Mouse (Mus musculus): ENCODE measurements around the gene Hrh2. TPM values are rescaled to one million over a fixed set of nuclear protein-coding genes. Genes with fewer than 3 reads are reported as not detected.

Hrh2 gene
- polyA plus RNA-seq, 1 experiment from 2014 or later, result 0.12 TPM

DNA sequence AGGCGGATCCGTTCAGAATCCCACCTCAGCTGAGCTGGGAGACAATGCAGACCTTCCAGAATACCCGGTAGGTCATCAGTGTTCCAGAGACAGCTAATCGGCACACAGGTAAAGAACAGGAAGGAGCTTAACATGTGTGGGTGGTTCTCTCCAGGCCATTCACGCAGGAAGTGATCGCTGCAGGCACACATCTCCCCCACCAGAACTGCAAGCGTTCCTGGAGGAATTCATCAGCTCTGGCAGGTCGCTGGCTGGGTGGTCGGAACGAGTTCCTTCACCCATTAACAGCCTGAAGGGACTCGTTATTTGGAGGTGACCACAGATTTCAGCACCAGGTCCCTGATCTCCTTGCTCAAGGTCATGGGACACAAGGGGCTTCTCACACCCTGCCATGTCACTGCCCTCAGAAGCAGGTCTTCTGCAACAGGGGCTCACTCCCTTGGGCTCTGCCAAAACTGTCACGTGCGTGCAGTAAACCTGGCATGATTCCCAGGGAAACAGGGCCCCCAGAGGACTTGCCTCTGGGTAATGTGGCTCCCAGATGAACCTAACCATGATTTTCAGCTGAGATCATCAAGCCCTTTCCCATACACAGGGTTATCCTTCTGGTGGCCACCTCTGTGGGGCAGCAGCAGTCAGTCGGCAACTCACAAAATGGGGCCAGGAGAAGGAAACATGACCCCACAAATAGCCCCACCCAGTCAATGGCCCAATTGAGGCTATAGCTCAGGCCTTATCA lies 46.8 kb downstream of the Hrh2 start:
- ATAC-seq (replicated peaks; ENCODE audit: extremely low read depth, insufficient read depth, low FRiP score), result peak; percentile 84
- H3K36me3 ChIP-seq (ENCODE audit: control insufficient read depth, insufficient read depth), result no peaks in the 10 kb centered on the region
- no peaks in the 10 kb centered on the region for H3K9me3 ChIP-seq (replicated peaks; ENCODE audit: control insufficient read depth, low read length)
- peak overlapping the region; percentile 39 for H3K4me2 ChIP-seq (ENCODE audit: low read depth, low read length)
- H3K27ac ChIP-seq (ENCODE audit: low read length), result peak overlapping the region; percentile 21; the same call in 1 of the 2 replicates
- no peak overlapping the region for H3K4me3 ChIP-seq (ENCODE audit: low read length)
- no peaks in the 10 kb centered on the region for H3K4me1 ChIP-seq (ENCODE audit: control insufficient read depth, insufficient read depth, low read length)
- no peaks in the 10 kb centered on the region for H3K27me3 ChIP-seq (ENCODE audit: control insufficient read depth, insufficient read depth, low read length)
- H3K9ac ChIP-seq (ENCODE audit: low read length), result no peak overlapping the region
- 22% methylated on average over 14 of the region's 14 CpGs for WGBS

DNA sequence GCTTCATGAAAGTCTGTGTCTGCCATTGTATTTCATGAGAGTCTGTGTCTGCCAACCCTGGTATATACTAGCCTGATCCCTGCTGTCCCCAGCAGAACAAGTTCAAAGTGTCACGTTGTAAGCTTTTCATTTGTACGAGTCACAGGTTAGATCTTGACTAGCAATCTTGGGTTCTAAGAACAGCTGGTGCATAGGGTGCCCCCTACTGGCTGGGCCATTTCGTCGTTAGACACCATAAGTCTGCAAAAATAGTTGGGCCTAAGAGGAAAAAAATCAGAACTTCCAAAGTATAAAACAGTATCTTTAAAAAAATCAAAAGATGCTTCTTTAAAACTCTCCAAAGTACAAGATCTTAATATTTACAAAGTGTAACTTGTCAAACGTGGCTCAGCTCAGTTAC lies 50.5 kb downstream of the Hrh2 start:
- ATAC-seq (replicated peaks; ENCODE audit: extremely low read depth, insufficient read depth, low FRiP score), result no peak
- WGBS, result 50% methylated on average over 5 of the region's 5 CpGs
- H3K9ac ChIP-seq (ENCODE audit: low read length), result no peak overlapping the region
- no peaks in the 10 kb centered on the region for H3K4me1 ChIP-seq (ENCODE audit: control insufficient read depth, insufficient read depth, low read length)
- H3K27ac ChIP-seq (ENCODE audit: low read length), result no peak overlapping the region
- no peaks in the 10 kb centered on the region for H3K36me3 ChIP-seq (ENCODE audit: control insufficient read depth, insufficient read depth)
- peaks cover 4% of the 10 kb centered on the region for H3K27me3 ChIP-seq (ENCODE audit: control insufficient read depth, insufficient read depth, low read length)
- H3K9me3 ChIP-seq (replicated peaks; ENCODE audit: control insufficient read depth, low read length), result no peaks in the 10 kb centered on the region
- no peak overlapping the region for H3K4me2 ChIP-seq (ENCODE audit: low read depth, low read length)
- no peak overlapping the region for H3K4me3 ChIP-seq (ENCODE audit: low read length)

DNA sequence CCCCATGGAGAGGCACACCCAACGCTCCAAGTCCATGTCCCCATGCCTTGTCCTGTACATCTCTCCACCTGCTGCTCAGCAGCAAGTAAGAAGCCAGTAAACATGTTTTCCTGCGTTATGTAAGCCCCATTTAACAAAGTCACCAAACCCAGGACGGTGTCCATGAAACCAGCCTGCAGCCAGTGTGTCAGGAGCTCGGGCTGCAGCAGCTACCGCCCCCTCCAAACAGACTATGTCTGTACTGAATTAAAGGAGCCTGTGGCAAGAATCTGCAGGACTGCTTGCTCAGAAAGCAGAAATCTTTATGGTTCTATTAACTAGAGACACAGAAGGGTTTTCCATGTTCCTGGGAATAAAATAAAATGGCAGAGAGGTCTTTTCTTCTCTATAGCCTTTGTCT lies 53.3 kb downstream of the Hrh2 start:
- Histone ChIP-seq H3K27ac (ENCODE audit: low read length) (no peak overlapping the region), H3K36me3 (ENCODE audit: control insufficient read depth, insufficient read depth) (no peaks in the 10 kb centered on the region), H3K9me3 (replicated peaks; ENCODE audit: control insufficient read depth, low read length) (no peaks in the 10 kb centered on the region), H3K4me2 (ENCODE audit: low read depth, low read length) (no peak overlapping the region), H3K4me1 (ENCODE audit: control insufficient read depth, insufficient read depth, low read length) (peaks cover 3% of the 10 kb centered on the region), H3K27me3 (ENCODE audit: control insufficient read depth, insufficient read depth, low read length) (peaks cover 4% of the 10 kb centered on the region), H3K4me3 (ENCODE audit: low read length) (no peak overlapping the region), H3K9ac (ENCODE audit: low read length) (no peak overlapping the region)
- WGBS, result 68% methylated on average over 5 of the region's 5 CpGs
- ATAC-seq (replicated peaks; ENCODE audit: extremely low read depth, insufficient read depth, low FRiP score), result no peak

DNA sequence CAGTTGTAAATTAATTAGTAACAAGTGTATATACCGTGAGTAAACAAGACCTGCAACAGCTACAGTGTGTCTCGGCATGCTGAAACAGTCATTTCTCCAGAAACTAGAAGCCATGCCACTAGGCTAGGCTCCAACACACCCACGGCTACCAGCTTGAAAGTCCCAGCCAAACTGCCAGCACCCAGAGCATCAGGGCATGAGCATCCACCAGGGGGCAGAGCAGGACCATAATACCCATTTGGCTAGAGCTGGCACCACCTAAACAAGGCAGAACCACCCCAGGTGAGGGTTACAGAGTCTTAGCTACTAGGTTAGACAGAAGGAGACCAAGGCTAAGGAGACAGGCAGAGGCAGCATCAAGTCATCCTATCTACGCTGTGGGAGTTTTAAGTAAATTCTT lies 55.6 kb downstream of the Hrh2 start:
- no peak for ATAC-seq (replicated peaks; ENCODE audit: extremely low read depth, insufficient read depth, low FRiP score)
- H3K9ac ChIP-seq (ENCODE audit: low read length), result no peak overlapping the region
- H3K4me2 ChIP-seq (ENCODE audit: low read depth, low read length), result no peak overlapping the region
- no peak overlapping the region for H3K4me3 ChIP-seq (ENCODE audit: low read length)
- H3K27me3 ChIP-seq (ENCODE audit: control insufficient read depth, insufficient read depth, low read length), result peaks cover 6% of the 10 kb centered on the region
- 20% methylated on average over 4 of the region's 4 CpGs for WGBS
- H3K9me3 ChIP-seq (replicated peaks; ENCODE audit: control insufficient read depth, low read length), result no peaks in the 10 kb centered on the region
- peaks cover 3% of the 10 kb centered on the region for H3K4me1 ChIP-seq (ENCODE audit: control insufficient read depth, insufficient read depth, low read length)
- no peak overlapping the region for H3K27ac ChIP-seq (ENCODE audit: low read length)
- no peaks in the 10 kb centered on the region for H3K36me3 ChIP-seq (ENCODE audit: control insufficient read depth, insufficient read depth)

DNA sequence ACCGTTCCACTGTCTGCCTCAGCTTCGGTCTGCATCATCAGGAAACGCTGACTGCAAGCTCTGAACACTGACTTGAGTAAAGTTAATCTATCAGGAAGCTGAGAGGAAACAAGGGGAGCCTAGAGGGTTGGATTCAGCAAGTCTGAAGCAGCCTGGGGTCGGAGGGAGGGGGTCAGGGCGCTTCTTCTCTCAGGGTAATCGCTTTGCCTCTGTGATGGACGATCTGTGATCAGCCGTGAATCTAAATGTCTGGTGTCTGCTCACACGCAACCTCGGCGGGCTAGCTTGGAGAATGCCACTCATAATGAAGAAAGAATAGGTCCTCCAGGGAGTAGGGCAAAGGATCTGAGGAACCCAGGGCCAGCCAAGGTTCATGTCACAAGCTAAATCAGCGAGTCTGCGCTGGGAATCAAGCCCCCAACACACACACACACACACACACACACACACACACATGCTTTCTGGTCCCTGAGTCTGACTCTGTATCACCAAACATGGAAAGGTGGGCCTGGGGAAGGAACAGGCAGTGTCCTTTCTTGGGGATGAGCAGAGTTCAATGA lies 56.6 kb downstream of the Hrh2 start:
- Histone ChIP-seq H3K27me3 (ENCODE audit: control insufficient read depth, insufficient read depth, low read length) (peaks cover 6% of the 10 kb centered on the region), H3K36me3 (ENCODE audit: control insufficient read depth, insufficient read depth) (no peaks in the 10 kb centered on the region), H3K4me2 (ENCODE audit: low read depth, low read length) (no peak overlapping the region), H3K4me3 (ENCODE audit: low read length) (no peak overlapping the region), H3K9me3 (replicated peaks; ENCODE audit: control insufficient read depth, low read length) (no peaks in the 10 kb centered on the region), H3K27ac (ENCODE audit: low read length) (no peak overlapping the region), H3K4me1 (ENCODE audit: control insufficient read depth, insufficient read depth, low read length) (peaks cover 3% of the 10 kb centered on the region), H3K9ac (ENCODE audit: low read length) (no peak overlapping the region)
- no peak; the same call in 1 of the 2 replicates for ATAC-seq (replicated peaks; ENCODE audit: extremely low read depth, insufficient read depth, low FRiP score)
- 55% methylated on average over 13 of the region's 13 CpGs for WGBS

DNA sequence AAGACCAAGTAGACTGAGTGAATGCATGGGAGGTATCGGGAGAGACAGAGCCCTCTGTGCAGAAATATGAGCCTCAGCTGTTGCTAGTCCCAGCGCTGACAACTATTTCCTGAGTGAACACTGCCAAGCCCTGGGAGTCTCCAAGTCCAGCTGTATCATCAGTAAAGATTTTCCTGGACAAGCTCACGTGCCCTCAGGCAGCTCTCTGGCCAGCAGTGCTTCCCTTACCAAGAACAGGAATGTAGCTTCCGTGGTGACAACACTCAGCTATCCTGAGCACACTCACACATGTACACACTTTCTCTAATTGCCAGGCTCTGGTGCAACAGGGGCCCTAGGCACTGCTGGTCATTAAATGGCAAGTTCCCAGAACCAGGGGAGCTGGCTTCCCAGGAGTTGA lies 57.1 kb downstream of the Hrh2 start:
- Histone ChIP-seq H3K36me3 (ENCODE audit: control insufficient read depth, insufficient read depth) (no peaks in the 10 kb centered on the region), H3K4me1 (ENCODE audit: control insufficient read depth, insufficient read depth, low read length) (peaks cover 3% of the 10 kb centered on the region), H3K27ac (ENCODE audit: low read length) (no peak overlapping the region), H3K27me3 (ENCODE audit: control insufficient read depth, insufficient read depth, low read length) (peaks cover 6% of the 10 kb centered on the region), H3K4me3 (ENCODE audit: low read length) (no peak overlapping the region), H3K9me3 (replicated peaks; ENCODE audit: control insufficient read depth, low read length) (no peaks in the 10 kb centered on the region), H3K4me2 (ENCODE audit: low read depth, low read length) (no peak overlapping the region), H3K9ac (ENCODE audit: low read length) (no peak overlapping the region)
- 26% methylated on average over 4 of the region's 4 CpGs for WGBS
- ATAC-seq (replicated peaks; ENCODE audit: extremely low read depth, insufficient read depth, low FRiP score), result peak; percentile 76

DNA sequence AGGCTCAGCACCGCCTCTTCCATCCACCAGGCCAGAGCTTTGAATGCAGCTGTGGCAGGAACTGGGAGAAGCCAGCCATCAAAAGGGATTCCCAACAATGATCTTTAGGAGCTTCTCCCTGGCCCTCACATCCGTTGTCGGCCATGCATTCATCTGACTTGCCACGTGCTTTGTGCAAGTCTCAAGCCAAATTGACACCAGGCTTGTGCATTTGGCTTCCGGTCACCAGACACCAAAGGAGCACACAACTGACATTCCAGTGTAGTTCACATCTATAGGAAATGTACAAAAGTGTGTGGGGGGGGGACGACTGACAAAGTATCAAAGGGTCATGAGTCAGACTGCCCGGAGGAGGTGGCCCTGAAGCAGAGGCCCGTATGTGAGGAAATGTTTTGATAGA lies 58.4 kb downstream of the Hrh2 start:
- Histone ChIP-seq H3K4me1 (ENCODE audit: control insufficient read depth, insufficient read depth, low read length) (peaks cover 3% of the 10 kb centered on the region), H3K4me3 (ENCODE audit: low read length) (no peak overlapping the region), H3K9me3 (replicated peaks; ENCODE audit: control insufficient read depth, low read length) (no peaks in the 10 kb centered on the region), H3K9ac (ENCODE audit: low read length) (no peak overlapping the region), H3K36me3 (ENCODE audit: control insufficient read depth, insufficient read depth) (no peaks in the 10 kb centered on the region), H3K27ac (ENCODE audit: low read length) (no peak overlapping the region), H3K27me3 (ENCODE audit: control insufficient read depth, insufficient read depth, low read length) (peaks cover 11% of the 10 kb centered on the region), H3K4me2 (ENCODE audit: low read depth, low read length) (no peak overlapping the region)
- no peak for ATAC-seq (replicated peaks; ENCODE audit: extremely low read depth, insufficient read depth, low FRiP score)
- 48% methylated on average over 8 of the region's 8 CpGs for WGBS

DNA sequence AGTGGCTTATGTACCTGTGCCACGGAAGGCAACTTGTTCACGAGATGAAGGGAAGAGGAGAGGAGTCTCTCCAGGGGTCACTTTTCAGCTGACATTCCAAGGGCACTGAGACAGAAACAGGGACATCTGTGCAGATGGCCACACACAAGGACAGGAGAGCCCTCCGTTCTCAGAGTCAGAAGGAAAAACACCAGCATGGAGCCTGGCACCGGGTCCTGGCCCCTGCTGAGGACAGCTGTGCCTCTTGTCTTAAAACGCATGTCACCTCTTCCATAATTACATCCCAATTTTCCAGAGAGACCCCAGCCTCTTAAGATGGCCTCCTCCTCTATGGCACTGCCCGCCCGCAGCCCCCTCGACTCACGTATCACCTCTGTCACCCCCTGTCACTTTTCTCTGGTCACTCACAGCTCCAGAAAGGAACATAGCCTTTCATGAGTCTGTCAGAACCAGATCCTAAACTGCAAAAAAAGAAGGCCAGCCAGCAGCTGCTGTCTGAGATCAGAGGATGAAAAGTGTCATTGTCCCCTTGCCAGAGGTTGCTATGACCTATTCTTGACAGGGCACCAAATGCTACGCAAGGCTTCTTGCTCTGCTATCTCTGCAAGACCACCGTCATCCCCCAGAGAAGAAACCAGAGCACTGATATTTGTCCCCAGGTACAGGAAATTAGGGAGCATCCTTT lies 59.8 kb downstream of the Hrh2 start:
- ATAC-seq (replicated peaks; ENCODE audit: extremely low read depth, insufficient read depth, low FRiP score), result no peak
- H3K4me2 ChIP-seq (ENCODE audit: low read depth, low read length), result no peak overlapping the region
- H3K9ac ChIP-seq (ENCODE audit: low read length), result no peak overlapping the region
- no peaks in the 10 kb centered on the region for H3K9me3 ChIP-seq (replicated peaks; ENCODE audit: control insufficient read depth, low read length)
- peaks cover 3% of the 10 kb centered on the region for H3K4me1 ChIP-seq (ENCODE audit: control insufficient read depth, insufficient read depth, low read length)
- H3K27ac ChIP-seq (ENCODE audit: low read length), result no peak overlapping the region
- no peaks in the 10 kb centered on the region for H3K36me3 ChIP-seq (ENCODE audit: control insufficient read depth, insufficient read depth)
- 72% methylated on average over 11 of the region's 11 CpGs for WGBS
- H3K4me3 ChIP-seq (ENCODE audit: low read length), result no peak overlapping the region
- peaks cover 8% of the 10 kb centered on the region for H3K27me3 ChIP-seq (ENCODE audit: control insufficient read depth, insufficient read depth, low read length)

DNA sequence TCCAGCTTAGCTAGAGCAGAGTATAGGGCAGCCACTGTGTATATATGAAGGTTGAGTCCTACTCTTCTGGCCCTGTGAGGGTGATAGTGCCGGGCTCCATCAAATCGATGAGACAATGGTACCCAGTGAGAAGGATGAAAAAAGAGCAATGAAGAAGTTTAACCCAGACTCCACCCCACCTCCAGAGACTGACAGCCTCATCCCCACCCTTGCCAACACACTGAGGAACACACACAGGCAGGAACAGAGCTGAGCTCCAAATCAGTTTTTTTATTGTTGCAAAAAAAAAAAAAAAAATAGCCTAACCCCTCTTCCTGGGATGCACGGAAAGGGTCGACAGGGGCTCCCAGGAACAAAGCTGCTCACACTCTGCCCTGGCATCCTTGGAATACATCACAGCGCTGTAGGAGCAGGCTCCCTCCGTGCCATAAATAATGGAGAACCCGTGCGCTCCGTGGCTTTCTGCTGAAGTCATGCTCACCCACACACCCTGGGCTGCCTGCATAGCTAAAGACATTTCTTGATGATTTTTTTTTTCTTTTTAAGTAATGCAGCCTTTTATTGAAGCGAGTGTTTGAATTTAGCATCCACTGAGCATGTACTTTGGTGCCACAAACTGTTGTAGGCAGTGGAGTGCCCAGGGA lies 65.8 kb downstream of the Hrh2 start:
- 33% methylated on average over 10 of the region's 10 CpGs for WGBS
- Histone ChIP-seq H3K27ac (ENCODE audit: low read length) (no peak overlapping the region), H3K9me3 (replicated peaks; ENCODE audit: control insufficient read depth, low read length) (no peaks in the 10 kb centered on the region), H3K4me3 (ENCODE audit: low read length) (no peak overlapping the region), H3K4me1 (ENCODE audit: control insufficient read depth, insufficient read depth, low read length) (no peaks in the 10 kb centered on the region), H3K9ac (ENCODE audit: low read length) (no peak overlapping the region), H3K4me2 (ENCODE audit: low read depth, low read length) (no peak overlapping the region), H3K36me3 (ENCODE audit: control insufficient read depth, insufficient read depth) (no peaks in the 10 kb centered on the region), H3K27me3 (ENCODE audit: control insufficient read depth, insufficient read depth, low read length) (peaks cover 14% of the 10 kb centered on the region)
- ATAC-seq (replicated peaks; ENCODE audit: extremely low read depth, insufficient read depth, low FRiP score), result no peak

Measured in heart, embryonic 16.5 days (tissue).